Mouse (Mus musculus) midbrain, embryonic 16.5 days (tissue): ENCODE measurements at regions not wholly inside any gene's neighbourhood (a gene's known extent, or its start where the extent isn't known, plus 50 kb on each side); places are given as distances from the start of the nearest gene placed in this dataset.
"Not testable (repeated sequence)": the region's sequence is repeated elsewhere in the genome, so short reads cannot be mapped to it uniquely, and the experiment has no call there.

Experiments used
- ATAC-seq: fragments of 200-750 bp; cut with Nextera tagmentation; 2 replicates; pipeline ENCODE4 v1.8.0; 2017; ENCODE audit warnings: moderate TSS enrichment
- H3K27ac ChIP-seq: fragments of 300-500 bp; sonication (generic); 2 replicates; pipeline ENCODE4 v1.5.1; 2014; ENCODE audit warnings: mild to moderate bottlenecking, low read length, mixed read lengths
- H3K27me3 ChIP-seq: fragments of 300-500 bp; sonication (generic); 2 replicates; pipeline ENCODE4 v1.6.1; 2014; ENCODE audit warnings: low read depth, low read length, mixed read lengths; ENCODE audit not compliant: control insufficient read depth, insufficient read depth
- H3K36me3 ChIP-seq: fragments of 300-500 bp; sonication (generic); 2 replicates; pipeline ENCODE4 v1.6.1; 2014; ENCODE audit warnings: mild to moderate bottlenecking, low read length, moderate library complexity, mixed read lengths; ENCODE audit not compliant: control insufficient read depth, insufficient read depth
- H3K4me1 ChIP-seq: fragments of 300-500 bp; sonication (generic); 2 replicates; pipeline ENCODE4 v1.6.1; 2014; ENCODE audit warnings: mild to moderate bottlenecking, low read length, mixed read lengths; ENCODE audit not compliant: control insufficient read depth, insufficient read depth
- H3K4me2 ChIP-seq: fragments of 300-500 bp; sonication (generic); 2 replicates; pipeline ENCODE4 v1.6.1; 2014; ENCODE audit warnings: mild to moderate bottlenecking, low read length, mixed read lengths
- H3K4me3 ChIP-seq: fragments of 300-500 bp; sonication (generic); 2 replicates; pipeline ENCODE4 v1.5.1; 2014; ENCODE audit warnings: low read depth, mild to moderate bottlenecking, low read length, moderate library complexity, mixed read lengths
- H3K9ac ChIP-seq: fragments of 300-500 bp; sonication (generic); 2 replicates; pipeline ENCODE4 v1.6.1; 2014; ENCODE audit warnings: low read depth, low read length, mixed read lengths
- H3K9me3 ChIP-seq: fragments of 300-500 bp; sonication (generic); replicated peaks from 2 replicates; pipeline ENCODE4 v1.6.1; 2014; ENCODE audit warnings: mild to moderate bottlenecking, low read length, mixed read lengths; ENCODE audit not compliant: control insufficient read depth, poor library complexity, severe bottlenecking
- WGBS: fragments of 180-500 bp; shearing (Covaris S2); extraction: QIAGEN DNeasy Blood & Tissue Kit; methylation state at CpG from one replicate; pipeline ENCODE4 v1.1.7; 2014; 5-methylcytosine and 5-hydroxymethylcytosine counted together

GRCm38 (mm10) chr5:134046086-134046485 lies 53.4 kb upstream of the Castor2 start:
- H3K9me3 ChIP-seq = no peaks in the 10 kb centered on the region
- WGBS = 33% methylated on average over 6 of the region's 6 CpGs
- H3K36me3 ChIP-seq = no peaks in the 10 kb centered on the region
- no peak; the same call in 1 of the 2 replicates for ATAC-seq
- no peak overlapping the region for H3K4me2 ChIP-seq
- H3K4me3 ChIP-seq = no peak overlapping the region
- H3K9ac ChIP-seq = no peak overlapping the region
- H3K27me3 ChIP-seq = no peaks in the 10 kb centered on the region; the same call in 1 of the 2 replicates
- no peaks in the 10 kb centered on the region; the same call in 1 of the 2 replicates for H3K4me1 ChIP-seq
- no peak overlapping the region for H3K27ac ChIP-seq

DNA sequence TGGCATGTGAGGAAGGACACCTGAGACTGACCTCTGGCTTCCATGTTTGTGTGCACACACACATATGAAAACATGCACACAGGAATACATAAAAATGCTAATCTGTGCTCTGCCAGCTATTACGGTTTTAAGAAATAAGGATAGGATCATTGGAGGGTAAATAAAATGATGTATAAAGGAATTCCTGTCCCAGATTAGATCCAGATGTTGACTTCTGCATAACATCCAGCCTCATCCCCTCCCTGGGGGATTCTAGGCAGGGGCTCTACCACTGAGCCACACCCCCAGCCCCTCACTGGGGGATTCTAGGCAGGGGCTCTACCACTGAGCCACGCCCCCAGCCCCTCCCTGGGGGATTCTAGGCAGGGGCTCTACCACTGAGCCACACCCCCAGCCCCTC lies 56.6 kb upstream of the Castor2 start:
- H3K27me3 ChIP-seq, ATAC-seq, H3K4me2 ChIP-seq, H3K36me3 ChIP-seq, H3K4me3 ChIP-seq, H3K4me1 ChIP-seq, H3K9me3 ChIP-seq, H3K9ac ChIP-seq, H3K27ac ChIP-seq: not testable (repeated sequence)
- WGBS = 77% methylated on average over 1 of the region's 2 CpGs

DNA sequence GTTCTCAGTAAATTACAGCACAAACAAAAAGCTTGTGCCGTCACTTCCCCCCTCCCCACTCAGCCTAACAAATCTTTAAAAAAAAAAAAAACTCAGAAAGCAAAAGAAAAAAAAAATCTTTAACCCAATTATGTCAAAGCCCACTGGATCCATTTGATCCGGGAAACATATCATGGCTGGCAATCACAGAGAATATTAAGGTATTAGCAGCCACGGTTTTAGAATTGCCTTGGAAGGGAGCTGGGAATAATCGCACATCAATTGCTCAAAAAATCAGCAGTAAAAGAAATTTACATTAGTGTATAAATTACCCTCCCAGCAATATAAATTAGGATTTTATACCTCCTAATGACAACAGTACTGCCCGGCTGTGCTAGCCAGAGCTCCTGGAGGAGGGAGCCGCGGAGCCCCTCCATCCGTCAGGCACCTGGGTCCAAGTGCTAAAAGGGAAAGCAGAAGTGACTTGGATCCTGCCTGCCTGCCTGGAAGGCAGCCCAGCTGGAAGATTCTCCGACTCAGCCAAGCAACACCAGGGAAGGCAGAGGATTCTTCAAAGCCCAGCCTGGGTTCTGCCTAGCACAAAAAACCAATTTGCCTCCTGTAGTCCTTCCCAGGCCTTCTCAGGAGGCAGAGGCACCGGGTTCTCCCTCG lies 72.1 kb upstream of the Castor2 start:
- Histone ChIP-seq H3K4me1 (peaks cover 4% of the 10 kb centered on the region; the same call in 1 of the 2 replicates), H3K27ac (peak overlapping the region; percentile 67), H3K9me3 (no peaks in the 10 kb centered on the region), H3K4me2 (peak overlapping the region; percentile 8; the same call in 1 of the 2 replicates), H3K9ac (no peak overlapping the region), H3K36me3 (no peaks in the 10 kb centered on the region), H3K27me3 (no peaks in the 10 kb centered on the region), H3K4me3 (no peak overlapping the region)
- WGBS = 23% methylated on average over 11 of the region's 11 CpGs
- ATAC-seq = no peak

DNA sequence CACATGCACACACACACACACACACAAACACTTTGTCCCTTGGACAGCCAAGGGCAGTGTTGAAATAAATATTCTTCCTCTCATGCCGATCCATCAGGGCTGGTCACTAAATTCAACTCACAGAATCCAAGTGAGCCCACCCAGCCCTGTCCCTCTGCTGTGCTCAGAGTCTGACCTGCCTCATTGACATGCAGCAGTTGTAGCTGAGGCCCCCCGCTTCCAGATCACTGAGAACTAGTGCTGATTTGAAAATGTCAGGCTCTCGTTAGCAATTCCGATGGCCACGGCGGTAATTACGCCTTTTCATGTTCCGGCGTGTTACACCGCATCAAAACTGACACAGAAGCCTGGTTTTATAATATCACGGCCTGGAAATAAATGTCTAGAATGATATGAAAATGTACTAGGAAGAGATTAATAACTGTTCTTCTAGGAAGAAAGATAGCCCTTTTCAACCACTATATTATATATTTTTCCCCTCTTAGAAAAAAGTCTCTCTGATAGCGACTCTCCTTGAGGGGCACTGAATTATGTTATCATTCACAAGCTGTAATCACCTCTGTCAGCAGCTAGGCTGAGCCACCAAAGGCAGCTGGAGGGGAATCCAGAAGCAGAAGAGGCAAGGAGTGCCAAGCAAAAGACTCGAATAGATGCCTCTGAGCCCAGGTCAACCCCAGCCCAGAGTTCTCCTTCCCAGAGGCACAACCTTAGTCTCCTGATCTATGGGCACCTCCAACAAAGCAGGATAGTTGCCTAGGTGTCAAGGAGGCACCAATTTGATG lies 79.7 kb upstream of the Castor2 start:
- H3K9me3 ChIP-seq = no peaks in the 10 kb centered on the region
- H3K9ac ChIP-seq = no peak overlapping the region
- ATAC-seq = 0 out of 2 replicates have a peak, but pooled peaks have one; percentile 25
- no peaks in the 10 kb centered on the region for H3K27me3 ChIP-seq
- WGBS = 16% methylated on average over 13 of the region's 13 CpGs
- H3K4me1 ChIP-seq = peaks cover 3% of the 10 kb centered on the region; the same call in 1 of the 2 replicates
- H3K36me3 ChIP-seq = no peaks in the 10 kb centered on the region
- peak overlapping the region; percentile 40 for H3K27ac ChIP-seq
- peak overlapping the region; percentile 20 for H3K4me2 ChIP-seq
- no peak overlapping the region for H3K4me3 ChIP-seq

- peak; percentile 83 for ATAC-seq
- Histone ChIP-seq H3K4me3 (no peak overlapping the region), H3K27me3 (no peaks in the 10 kb centered on the region; the same call in 1 of the 2 replicates), H3K4me1 (peaks cover 6% of the 10 kb centered on the region), H3K9me3 (no peaks in the 10 kb centered on the region), H3K4me2 (no peak overlapping the region), H3K27ac (0 out of 2 replicates have a peak overlapping the region, but pooled peaks have one; percentile 33), H3K36me3 (no peaks in the 10 kb centered on the region), H3K9ac (no peak overlapping the region)
- 26% methylated on average over 13 of the region's 13 CpGs for WGBS
Observed at GRCm38 (mm10) chr5:134014257-134015163, 85.0 kb upstream of the Castor2 start.

- no peaks in the 10 kb centered on the region for H3K9me3 ChIP-seq
- H3K4me1 ChIP-seq = peaks cover 6% of the 10 kb centered on the region
- 90% methylated on average over 8 of the region's 8 CpGs for whole genome bisulfite sequencing
- ATAC-seq = no peak
- H3K27me3 ChIP-seq = peaks cover 2% of the 10 kb centered on the region; the same call in 1 of the 2 replicates
- no peaks in the 10 kb centered on the region for H3K36me3 ChIP-seq
- no peak overlapping the region for H3K9ac ChIP-seq
- no peak overlapping the region for H3K27ac ChIP-seq
- H3K4me3 ChIP-seq = no peak overlapping the region
- H3K4me2 ChIP-seq = no peak overlapping the region
Observed at GRCm38 (mm10) chr5:134013206-134013605, 86.3 kb upstream of the Castor2 start.

GRCm38 (mm10) chr5:134009843-134010242 lies 89.7 kb upstream of the Castor2 start:
- no peaks in the 10 kb centered on the region for H3K9me3 ChIP-seq
- H3K27ac ChIP-seq = no peak overlapping the region
- no peak overlapping the region for H3K4me3 ChIP-seq
- H3K9ac ChIP-seq = no peak overlapping the region
- WGBS = 61% methylated on average over 14 of the region's 14 CpGs
- H3K36me3 ChIP-seq = no peaks in the 10 kb centered on the region
- peaks cover 2% of the 10 kb centered on the region; the same call in 1 of the 2 replicates for H3K27me3 ChIP-seq
- ATAC-seq = no peak
- peaks cover 9% of the 10 kb centered on the region for H3K4me1 ChIP-seq
- peak overlapping the region; percentile 20; the same call in 1 of the 2 replicates for H3K4me2 ChIP-seq

DNA sequence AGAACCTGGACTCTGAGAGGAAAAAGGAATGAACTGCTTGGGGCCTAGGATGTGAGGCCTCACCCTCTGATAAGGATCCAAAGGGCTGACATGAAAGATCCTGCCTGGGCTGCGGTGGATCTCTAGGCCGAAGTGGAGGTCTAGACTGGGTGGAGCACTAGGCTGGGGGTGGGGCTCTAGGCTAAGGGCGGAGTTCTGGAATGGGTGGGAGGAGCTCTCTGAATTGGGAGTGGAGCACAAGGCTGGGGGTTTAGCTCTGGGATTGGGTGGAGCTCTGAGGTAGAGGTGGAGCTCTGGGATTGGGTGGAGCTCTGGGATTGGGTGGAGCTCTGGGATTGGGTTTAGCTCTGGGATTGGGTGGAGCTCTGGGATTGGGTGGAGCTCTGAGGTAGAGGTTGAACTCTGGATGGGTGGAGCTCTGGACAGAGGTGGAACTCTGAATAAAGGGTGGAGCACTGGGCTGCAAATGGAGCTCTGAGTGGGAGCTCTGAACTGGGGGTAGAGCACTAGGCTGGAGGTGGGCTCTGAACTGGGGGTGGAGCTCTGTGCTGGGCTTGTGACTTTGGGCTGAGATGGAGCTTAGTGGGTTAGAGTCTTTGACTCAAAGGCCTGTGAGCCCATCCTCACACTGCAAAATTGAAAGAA lies 92.3 kb upstream of the Castor2 start:
- WGBS = 12% methylated on average over 3 of the region's 3 CpGs
- peak; percentile 60 for ATAC-seq
- H3K9ac ChIP-seq = no peak overlapping the region
- peaks cover 4% of the 10 kb centered on the region for H3K4me1 ChIP-seq
- no peaks in the 10 kb centered on the region for H3K36me3 ChIP-seq
- no peak overlapping the region for H3K27ac ChIP-seq
- peaks cover 2% of the 10 kb centered on the region; the same call in 1 of the 2 replicates for H3K27me3 ChIP-seq
- H3K4me2 ChIP-seq = no peak overlapping the region
- H3K9me3 ChIP-seq = no peaks in the 10 kb centered on the region
- no peak overlapping the region for H3K4me3 ChIP-seq
